Mouse (Mus musculus): Measurements from ENCODE around the gene Baiap2.

Baiap2 gene

GRCm38 (mm10) chr11:119947426-119947825, 4.9 kb downstream of the Baiap2 start:
- DNase-seq (ENCODE audit: low spot score in 2 of 2), result no peak

DNA sequence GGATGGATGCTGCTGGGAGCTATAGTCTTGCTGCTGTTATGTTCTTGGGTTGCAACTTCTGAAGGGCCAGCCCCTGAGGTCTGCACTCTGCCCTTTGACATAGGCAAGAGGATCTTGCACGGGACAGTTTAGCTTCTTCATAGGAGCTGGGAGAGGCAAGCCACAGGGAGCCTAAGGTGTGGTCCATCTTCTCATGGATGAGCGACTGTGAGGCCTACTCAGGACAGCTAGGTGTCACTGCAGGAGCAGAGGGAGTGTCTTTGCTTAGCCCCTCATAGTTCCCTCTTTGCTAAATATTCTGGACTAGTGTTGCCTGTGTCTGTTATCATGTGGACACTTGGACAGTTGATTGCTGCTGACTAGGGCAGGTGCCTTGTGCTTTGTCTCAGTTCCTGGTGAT, 5.3 kb downstream of the Baiap2 start:
- DNase-seq (ENCODE audit: low spot score in 2 of 2), result no peak

DNA sequence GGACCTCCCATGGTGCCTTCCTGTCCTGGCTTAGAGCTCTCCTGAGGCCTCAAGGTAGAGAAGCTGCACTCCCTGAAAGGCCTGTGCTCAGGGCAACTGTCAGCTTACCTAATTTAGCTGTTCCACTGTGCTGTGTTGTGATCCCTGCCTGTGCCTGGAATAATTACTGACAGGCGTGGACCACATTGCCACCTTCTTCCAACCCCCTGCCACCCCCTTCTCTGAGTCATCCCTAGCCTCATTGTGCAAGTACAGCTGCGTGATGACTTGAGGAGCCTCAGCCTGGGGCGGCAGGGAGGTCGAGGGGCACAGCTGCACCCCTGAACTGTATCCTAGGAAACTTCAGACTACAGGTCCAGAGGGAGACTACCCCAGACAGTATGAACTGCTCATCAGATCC, 5.7 kb downstream of the Baiap2 start:
- DNase-seq (ENCODE audit: low spot score in 2 of 2), result no peak

- DNase-seq (ENCODE audit: low spot score in 2 of 2), result no peak
Observed at GRCm38 (mm10) chr11:119948803-119949202, 6.2 kb downstream of the Baiap2 start.

DNA sequence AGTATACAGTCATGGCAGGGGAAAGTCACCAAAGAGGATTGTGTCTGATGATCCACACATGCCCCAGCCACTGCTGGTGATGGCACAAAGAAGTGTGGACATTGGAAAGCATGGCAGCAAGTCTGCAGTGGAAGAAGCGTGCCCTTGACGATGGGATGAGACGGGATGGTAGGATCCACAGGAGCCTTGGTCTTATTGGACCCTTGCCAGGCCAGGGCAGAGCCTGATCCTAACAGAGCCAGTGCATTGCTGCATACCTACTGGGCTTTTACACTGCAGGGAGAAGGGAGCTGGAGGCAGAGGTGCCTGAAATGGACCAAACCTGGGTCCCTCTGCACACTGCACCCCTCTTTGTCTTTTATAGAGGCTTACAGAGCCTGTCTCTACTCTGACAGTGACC, 8.0 kb downstream of the Baiap2 start:
- DNase-seq (ENCODE audit: low spot score in 2 of 2), result no peak

DNA sequence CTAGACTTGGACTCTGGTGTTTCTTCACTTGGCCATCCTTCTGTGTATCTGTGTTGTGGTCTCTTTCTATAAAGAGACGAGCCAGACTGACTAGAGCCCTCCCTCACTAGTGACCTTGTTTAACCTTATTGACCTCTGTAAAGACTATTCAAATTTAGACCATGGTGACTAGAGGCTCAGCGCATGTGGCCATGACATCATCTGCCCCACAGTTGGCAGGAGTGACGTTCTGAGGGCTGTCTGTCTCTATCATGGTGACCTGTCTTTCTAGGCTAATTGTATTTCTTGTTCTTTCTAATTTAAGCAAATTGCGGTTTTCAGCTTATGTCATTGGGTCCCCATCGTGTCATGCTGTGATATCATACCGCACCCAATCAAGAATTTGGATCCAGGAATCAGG, 8.8 kb downstream of the Baiap2 start:
- DNase-seq (ENCODE audit: low spot score in 2 of 2), result no peak

DNA sequence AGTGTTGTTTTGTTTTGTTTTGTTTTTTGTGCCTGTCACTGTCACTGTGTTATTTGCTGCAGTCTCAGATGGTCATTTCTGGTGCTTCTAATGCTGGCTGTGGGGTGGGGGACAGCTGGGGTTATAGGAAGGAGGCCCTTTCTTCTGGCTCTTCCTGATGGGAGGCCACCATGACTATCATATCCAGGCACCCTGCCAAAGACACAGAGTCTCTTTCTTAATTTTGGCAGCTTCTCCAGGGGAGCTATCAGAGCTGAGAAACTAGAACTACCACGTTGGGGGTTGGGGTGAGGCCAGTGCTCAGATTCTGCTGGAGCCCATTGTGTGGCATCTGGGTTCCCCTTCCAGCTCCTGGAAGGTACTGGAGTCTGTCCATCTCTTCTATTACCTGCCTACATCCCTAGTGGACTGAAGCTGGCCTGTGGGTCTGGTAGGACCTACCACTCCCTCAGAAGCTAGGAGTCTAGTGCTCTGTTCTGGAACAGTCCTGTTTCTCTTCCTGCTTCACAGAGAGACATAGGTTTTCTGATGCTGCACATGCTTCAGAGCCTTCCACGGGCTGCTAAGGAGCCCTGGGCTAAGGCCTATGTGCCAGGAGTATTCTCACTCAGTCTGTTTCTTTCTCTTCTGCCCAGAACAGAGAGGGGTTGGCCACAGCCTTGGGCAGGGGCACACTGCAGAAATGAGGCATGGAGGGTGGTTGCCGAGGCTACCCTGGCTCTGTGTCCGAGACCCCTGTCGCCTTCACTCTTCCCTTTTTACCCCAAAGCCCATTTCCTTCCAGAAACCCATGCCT, 10.1 kb downstream of the Baiap2 start:
- DNase-seq (ENCODE audit: low spot score in 2 of 2), result no peak

GRCm38 (mm10) chr11:119954233-119954632, 11.7 kb downstream of the Baiap2 start:
- no peak for DNase-seq (ENCODE audit: low spot score in 2 of 2)

DNA sequence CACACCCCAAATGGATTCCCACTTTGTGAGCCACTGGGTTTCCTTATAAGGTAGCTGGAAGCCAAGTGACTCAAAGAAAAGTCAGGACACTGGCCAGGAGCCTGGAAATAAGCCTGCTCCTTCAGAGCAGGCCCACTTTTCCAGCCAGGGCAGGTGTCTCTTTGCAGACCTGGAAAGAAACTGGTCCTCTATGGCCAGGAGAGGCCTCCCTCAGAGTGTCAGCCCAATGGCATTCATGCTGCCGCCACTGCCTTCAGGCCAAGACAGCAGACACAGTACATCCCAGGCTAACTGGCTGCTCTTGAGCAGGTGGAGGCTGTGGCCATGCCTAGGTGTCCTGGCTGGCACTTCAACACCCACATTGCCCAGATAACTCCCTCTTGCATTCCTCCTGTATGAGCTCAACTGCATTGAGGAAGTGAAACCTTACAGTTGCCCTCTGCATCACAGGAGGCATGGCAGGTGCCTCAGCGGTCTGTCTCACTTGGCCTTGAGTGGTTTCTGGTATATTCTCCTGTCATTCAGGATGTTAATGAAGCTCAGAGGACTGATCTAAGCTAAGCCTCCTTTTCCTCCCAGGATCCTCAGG, 12.3 kb downstream of the Baiap2 start:
- no peak for DNase-seq (ENCODE audit: low spot score in 2 of 2)

- no peak for DNase-seq (ENCODE audit: low spot score in 2 of 2)
Observed at GRCm38 (mm10) chr11:119955432-119955831, 12.9 kb downstream of the Baiap2 start.

DNA sequence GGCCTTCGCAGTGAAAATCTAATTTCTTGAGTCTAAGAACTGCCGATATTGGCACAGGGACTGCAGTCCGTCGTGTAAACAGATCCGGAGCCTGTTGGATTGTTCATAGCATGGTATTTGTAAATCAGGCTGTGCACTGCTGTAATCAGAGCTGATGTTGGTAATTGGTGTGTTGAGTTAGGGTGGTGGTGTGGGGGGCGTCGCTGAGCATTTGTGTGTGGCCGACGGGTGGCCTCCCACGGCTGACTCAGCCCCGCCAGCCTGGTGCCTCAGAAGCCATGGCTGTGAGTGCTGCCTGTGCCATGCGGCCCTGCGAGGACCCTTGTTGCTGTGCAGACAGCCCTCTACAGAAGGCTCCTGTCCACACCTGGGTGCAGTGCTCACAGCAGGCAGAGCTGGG, 14.0 kb downstream of the Baiap2 start:
- no peak for DNase-seq (ENCODE audit: low spot score in 2 of 2)

DNA sequence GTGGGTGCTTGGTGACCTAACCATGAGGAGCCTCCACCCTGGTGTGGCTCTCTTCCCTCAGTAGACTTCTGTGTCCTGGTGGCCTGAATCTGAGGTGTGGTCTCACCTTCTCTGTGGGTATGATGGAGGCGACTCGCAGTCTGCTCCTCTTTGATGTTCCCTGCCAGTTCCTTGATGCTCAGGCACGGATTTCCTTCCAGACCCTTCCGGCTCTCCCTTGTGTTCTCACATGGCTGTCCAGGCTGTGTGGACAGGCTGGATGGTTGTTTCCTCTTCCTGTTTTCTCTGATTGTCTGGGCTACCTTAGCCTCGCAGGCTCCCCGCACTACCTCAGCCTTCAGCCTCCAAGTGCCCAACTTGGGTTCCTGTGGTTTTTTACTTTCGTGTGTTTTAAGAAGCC, 16.3 kb downstream of the Baiap2 start:
- DNase-seq (ENCODE audit: low spot score in 2 of 2), result no peak

DNA sequence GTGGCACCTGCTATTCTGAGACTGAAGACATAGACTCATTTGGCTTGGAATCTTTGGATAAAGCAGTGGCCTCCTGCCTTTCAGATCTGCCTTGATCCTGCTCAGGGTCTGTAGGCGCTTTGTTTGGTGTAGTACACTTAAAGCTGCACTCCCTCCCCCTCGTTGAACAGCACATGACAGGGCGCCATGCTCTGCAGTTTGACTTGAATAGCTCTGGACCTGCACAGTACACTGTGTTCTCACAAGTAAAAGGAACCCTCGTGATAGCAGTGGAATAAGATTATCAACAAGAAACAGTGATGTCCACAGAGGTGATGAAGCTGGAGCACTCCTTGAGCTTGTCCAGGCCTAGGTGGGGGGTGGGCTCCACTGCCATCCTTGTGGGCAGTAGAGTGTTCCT, 17.2 kb downstream of the Baiap2 start:
- DNase-seq (ENCODE audit: low spot score in 2 of 2), result no peak

DNA sequence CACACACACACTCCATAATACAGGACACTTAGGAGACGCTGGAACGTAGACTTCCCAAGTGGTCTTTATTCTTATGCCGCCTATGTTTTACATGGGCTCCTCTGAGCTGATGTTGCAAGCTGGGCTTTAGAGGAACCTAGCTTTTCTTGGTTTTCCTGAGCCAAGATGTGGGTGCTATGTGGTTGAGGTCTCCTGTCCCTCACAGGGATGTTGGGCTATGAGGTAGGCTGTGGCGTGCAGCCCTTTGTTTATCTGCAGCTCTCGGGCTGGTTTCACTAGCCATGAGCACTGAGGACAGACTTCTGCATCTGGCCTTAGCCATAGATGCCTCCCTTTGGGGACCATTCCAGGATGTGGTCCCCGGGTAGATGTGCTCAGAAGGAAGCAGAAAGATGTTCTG, 18.1 kb downstream of the Baiap2 start:
- no peak for DNase-seq (ENCODE audit: low spot score in 2 of 2)

- no peak for DNase-seq (ENCODE audit: low spot score in 2 of 2)
Observed at GRCm38 (mm10) chr11:119961511-119961910, 18.9 kb downstream of the Baiap2 start.

- no peak for DNase-seq (ENCODE audit: low spot score in 2 of 2)
Observed at GRCm38 (mm10) chr11:119965053-119965452, 22.5 kb downstream of the Baiap2 start.

GRCm38 (mm10) chr11:119966294-119966693, 23.7 kb downstream of the Baiap2 start:
- DNase-seq (ENCODE audit: low spot score in 2 of 2), result no peak

- DNase-seq (ENCODE audit: low spot score in 2 of 2), result no peak
Observed at GRCm38 (mm10) chr11:119967401-119967800, 24.8 kb downstream of the Baiap2 start.

DNA sequence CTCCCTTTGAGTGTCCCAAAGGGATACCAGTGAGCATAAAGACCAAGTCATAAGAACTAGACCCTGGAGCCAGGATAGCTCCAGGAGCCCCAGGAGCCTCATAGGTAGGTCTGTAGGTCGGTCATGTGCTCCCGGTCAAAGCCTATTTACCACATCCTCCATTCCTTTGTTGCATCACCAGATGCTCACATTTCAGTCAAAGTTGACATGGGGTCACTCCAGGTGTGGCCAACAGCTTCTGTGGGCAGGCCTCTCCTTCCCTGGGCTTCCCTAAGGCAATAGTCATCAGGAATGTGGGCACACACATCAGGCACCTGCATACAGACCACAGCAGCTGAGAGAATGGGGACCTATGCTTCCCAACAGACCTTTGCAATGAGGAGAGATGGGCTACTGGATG, 25.3 kb downstream of the Baiap2 start:
- DNase-seq (ENCODE audit: low spot score in 2 of 2), result no peak

- peak in 1 of 2 experiments; percentile 58 for DNase-seq (ENCODE audit: low spot score in 2 of 2)
Observed at GRCm38 (mm10) chr11:119970021-119970851, 27.7 kb downstream of the Baiap2 start.

DNA sequence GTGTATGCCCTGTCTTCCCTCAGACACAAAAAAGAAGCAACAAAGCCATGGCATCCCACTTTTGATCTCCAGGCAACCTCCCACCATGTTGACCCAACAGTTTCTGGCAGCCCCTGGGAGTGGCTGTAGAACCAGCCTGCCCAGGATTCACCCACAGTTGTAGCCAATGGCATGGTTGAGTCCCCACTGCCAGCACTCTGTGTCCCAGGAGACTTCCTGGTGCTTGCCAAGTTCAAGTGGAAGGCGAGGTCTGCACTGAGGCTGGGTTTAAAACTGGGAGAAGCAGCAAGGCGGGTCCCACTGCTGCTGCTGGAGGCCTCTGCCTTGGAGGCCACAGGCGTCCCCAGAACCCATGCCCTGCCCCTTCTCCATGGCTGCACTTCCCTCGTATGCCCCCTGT, 31.2 kb downstream of the Baiap2 start:
- DNase-seq (ENCODE audit: low spot score in 2 of 2), result no peak

DNA sequence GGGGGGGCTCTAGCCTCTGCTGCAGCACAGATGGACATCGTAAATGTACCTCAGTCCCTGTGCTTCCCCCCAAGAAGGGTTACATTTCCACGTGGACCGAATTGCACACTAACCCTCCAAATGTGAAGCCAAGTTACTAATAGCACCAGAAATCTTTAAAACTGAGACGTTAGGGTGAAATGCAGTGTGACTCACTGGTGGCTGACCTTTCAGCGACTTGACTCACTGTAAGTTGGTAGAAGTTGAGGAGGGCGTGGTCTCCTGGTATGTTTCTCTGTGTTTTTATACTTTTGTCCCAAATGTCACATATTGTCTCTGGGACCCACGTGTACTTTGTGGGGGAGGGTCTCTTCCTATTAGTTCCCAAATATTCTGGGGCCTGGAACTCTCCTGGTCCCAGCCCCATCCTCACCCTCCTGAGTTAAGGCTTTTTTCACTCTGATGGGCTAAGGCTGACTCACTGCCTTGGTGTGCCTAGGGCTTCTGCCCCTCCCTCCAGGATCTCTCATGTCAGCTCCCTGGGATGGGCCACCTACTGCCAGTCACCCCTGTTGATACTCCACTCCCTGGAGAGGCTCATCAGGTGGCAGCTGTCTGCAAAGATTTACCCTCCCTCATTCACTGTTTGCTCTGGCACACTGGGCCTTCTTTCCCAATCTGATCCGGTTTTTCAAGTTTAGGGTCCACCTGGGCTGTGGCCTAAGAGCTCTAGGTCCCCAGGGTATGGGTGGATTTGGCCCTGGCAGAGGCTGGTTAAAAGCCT, 33.4 kb downstream of the Baiap2 start:
- no peak for DNase-seq (ENCODE audit: low spot score in 2 of 2)
